Mouse (Mus musculus): ENCODE results near the gene Cit. TPM values are rescaled to one million over a fixed set of nuclear protein-coding genes. Genes with fewer than 3 reads are reported as not detected.

The Cit gene
- total RNA-seq, 2 experiments from 2014 or later = 4.2 to 8.0 TPM

DNA sequence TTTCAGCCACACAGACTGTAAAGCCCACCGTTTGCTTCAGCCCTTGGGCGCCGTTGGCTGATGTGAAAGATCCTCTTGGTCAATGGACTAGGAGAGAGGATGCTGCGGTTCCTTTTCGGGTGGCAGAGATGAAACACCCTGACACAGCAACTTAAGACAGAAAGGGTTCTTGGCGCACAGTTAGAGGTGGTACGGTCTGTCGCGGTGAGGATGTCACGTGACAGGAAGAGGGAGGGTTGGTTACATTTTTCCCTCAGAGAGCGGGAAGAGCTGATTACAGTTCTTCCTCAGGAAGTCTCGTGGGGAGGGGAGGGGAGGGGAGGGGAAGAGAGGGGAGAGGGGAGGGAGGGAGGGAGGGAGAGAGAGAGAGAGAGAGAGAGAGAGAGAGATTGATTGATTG lies 192.7 kb downstream of the Cit start:
- DNase-seq = no peak

DNA sequence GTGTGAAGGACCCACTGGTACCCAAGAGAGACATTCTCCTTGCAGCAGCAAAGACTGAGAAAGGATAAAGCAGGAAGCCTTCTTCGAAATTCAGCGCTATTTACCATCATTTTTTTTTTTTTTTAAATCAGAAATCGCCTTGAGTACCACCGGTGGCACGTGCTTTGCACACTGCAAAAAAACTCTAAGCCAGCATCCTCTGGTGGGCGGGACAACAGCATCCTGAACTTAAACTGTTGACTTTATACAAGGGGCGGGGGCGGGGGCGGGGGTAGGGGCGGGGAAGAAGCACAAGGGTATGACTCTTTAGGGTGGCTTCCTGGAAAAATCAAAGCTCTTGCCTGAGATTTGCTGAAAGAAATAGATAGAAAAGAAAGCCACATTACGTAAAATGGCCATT lies 194.6 kb downstream of the Cit start:
- no peak for DNase-seq

DNA sequence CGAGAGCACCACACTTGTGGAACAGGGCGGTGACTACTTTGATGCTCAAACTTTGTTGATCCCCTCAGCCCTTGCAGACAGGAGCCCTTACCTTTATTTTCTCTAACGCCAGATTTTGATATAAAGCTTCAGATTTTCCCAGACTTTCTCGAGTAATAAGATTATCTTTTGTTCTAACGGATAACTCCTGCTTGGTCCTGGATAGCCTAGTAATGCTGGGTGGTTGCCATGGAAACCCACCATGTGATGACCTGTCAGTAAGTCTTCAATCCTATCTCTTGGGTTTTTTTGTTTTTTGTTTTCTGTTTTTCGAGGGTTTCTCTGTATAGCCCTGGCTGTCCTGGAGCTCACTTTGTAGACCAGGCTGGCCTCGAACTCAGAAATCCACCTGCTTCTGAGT lies 197.2 kb downstream of the Cit start:
- DNase-seq = no peak

DNA sequence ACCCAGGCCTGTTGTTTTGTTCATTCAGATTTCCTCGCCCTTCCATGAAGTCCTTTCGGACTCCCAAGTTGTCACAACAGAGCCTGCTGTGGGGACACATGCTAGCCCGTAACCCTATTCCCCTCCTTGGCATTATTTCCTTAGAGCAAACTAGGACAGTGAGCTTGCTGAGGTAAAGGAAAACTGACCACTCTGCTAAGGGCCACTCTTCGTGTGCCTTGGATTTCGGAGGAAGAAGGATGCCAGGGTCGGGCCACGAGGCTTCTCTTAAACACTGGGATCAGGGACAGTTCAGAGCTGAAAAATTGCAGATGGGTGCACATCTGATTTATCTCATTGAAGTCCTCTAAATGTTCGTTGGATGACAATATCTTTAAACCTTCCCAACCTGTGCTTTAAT lies 200.5 kb downstream of the Cit start:
- DNase-seq = no peak

DNA sequence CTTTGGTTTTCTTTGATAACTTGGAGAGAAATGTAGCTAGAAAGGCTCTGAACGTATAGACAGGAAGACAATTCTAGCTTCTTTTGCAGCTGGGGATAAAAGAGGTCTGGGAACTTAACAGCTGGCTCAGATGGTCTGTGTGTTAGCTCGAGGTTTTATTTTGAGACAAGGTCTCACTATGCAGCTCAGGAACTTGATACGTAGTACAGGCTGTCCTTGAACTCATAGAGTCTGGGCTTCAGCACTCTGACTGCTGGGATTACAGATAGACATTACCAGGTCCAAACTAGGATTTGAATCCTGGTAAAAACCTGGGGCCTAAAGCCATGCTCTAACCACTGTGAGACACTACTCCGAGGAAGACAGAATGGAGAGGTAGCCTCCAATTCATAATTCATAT lies 201.2 kb downstream of the Cit start:
- DNase-seq = no peak

DNA sequence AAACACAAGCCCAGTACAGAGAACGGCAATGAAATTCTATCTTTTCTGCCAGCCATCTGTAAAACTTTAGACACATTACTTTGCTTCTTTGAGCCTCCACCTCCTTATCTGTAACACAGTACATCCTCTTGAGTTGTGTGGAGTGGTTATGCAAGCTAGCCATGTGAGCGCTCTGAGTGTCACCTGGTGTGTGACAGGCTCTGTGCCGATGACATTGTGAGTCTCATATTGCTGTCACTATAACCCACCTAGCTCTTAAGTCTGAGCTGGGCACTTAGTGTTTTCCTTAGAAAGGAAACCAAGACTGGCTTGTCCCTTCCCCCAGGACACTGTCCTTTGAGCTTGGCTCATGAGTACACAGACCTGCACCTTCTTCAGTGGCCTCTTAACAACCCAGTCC lies 203.2 kb downstream of the Cit start:
- DNase-seq = no peak

DNA sequence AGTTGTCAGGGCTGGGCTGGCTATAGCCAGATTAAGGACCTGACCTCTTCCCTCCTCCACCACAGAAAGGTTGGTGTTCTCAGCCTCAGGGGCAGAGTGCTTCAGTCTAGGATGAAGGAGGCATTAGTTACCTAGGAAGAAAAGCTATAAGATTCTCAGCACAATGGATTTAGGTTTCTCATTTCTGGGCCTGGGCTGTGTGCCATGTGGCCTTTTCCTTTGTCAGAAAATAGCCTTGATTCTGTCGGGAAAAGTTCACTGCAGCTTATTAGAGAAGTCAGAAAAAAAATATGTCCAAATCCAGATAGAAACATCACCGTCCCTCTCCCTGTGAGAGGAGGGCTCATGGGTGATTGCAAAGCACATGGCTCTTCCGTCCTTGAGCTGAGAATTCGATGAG lies 204.7 kb downstream of the Cit start:
- peak; percentile 51 to 55 for DNase-seq

DNA sequence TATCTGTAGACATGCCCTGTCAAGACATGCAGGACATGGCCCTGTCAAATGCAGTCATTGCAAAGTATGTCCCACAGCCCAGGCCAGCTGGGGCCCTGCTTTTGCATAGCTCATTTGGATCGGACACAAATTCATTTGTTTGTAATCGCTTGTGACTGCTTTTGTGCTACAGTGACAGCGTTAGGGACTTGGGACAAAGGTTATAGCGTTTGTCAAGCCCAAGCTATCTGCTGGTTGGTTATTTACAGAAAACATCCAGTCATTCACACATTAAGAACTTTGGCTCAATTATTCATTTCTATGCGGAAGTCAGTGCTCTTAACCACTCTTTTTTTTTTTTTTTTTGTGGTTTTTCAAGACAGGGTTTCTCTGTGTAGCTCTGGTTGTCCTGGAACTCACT lies 207.1 kb downstream of the Cit start:
- DNase-seq = no peak

DNA sequence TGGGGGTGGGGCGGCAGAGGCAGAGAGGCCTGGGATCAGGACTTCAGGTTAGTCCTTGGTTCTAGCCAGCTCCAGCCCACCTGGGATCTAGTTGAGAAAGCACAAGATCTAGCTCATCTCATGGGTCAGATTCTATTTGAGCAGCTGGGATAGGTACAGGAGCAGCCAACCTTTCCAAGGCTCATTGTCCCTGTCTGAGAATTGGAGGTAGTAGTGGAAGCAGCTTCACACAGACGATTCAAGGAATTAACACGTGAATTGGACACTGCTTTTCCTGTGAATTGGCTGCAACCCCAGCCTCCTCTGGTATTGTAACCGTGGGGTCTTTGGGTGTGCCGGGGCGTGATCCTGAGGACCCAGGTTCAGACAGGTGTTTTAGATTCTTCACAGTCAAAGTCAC lies 207.7 kb downstream of the Cit start:
- no peak for DNase-seq

Other genes with a start within 250 kb of the Cit start
- 10 to 100 TPM; 62.9 to 68.8 TPM for gene Rab35, start 213.4 kb upstream of the Cit start, total RNA-seq (2021)
- 10 to 100 TPM in 1 of 2 experiments, 1 to 10 TPM in 1; 7.8 to 11.3 TPM for gene Bicdl1, start 113.7 kb upstream of the Cit start, total RNA-seq (2021)
- gene Prkab1, start 179.2 kb downstream of the Cit start, total RNA-seq (2021) = 100 to 1,000 TPM in 1 of 2 experiments, 10 to 100 TPM in 1; 59.9 to 114 TPM
- not detected for gene Tmem233, start 238.0 kb downstream of the Cit start, total RNA-seq (2021)

Measured in adrenal gland, postnatal 36 days (tissue).